Mouse (Mus musculus) limb, embryonic 14.5 days (tissue): ENCODE measurements around the gene Twist2. TPM values are rescaled to one million over a fixed set of nuclear protein-coding genes. Genes with fewer than 3 reads are reported as not detected.

Experiments
- ATAC-seq: fragments of 200-750 bp; cut with Nextera tagmentation; 2 replicates; pipeline ENCODE4 v1.8.0; 2017; ENCODE audit warnings: low read depth, moderate number of reproducible peaks, moderate TSS enrichment; ENCODE audit not compliant: low FRiP score
- DNase-seq: peaks from one replicate; pipeline ENCODE4 v3.0.0-alpha.2; 2015; ENCODE audit warnings: low spot score
- H3K27ac ChIP-seq: fragments of 300-500 bp; sonication (generic); replicated peaks from 2 replicates; pipeline ENCODE4 v1.5.1; 2014; ENCODE audit warnings: low read depth, mild to moderate bottlenecking, low read length, moderate library complexity, mixed read lengths
- H3K27me3 ChIP-seq: fragments of 300-500 bp; sonication (generic); 2 replicates; pipeline ENCODE4 v1.6.1; 2014; ENCODE audit warnings: low read length, mixed read lengths; ENCODE audit not compliant: control insufficient read depth, insufficient read depth
- H3K36me3 ChIP-seq: fragments of 300-500 bp; sonication (generic); 2 replicates; pipeline ENCODE4 v1.6.1; 2014; ENCODE audit warnings: mild to moderate bottlenecking, low read length, moderate library complexity, mixed read lengths; ENCODE audit not compliant: control insufficient read depth, insufficient read depth
- H3K4me1 ChIP-seq: fragments of 300-500 bp; sonication (generic); 2 replicates; pipeline ENCODE4 v1.6.1; 2014; ENCODE audit warnings: antibody characterized with exemption, low read length, mixed read lengths; ENCODE audit not compliant: control insufficient read depth, insufficient read depth
- H3K4me2 ChIP-seq: fragments of 300-500 bp; sonication (generic); replicated peaks from 2 replicates; pipeline ENCODE4 v1.6.1; 2014; ENCODE audit warnings: low read depth, mild to moderate bottlenecking, low read length, moderate library complexity; ENCODE audit not compliant: severe bottlenecking
- H3K4me3 ChIP-seq: fragments of 300-500 bp; sonication (generic); replicated peaks from 2 replicates; pipeline ENCODE4 v1.5.1; 2014; ENCODE audit warnings: low read length
- H3K9ac ChIP-seq: fragments of 300-500 bp; sonication (generic); 2 replicates; pipeline ENCODE4 v1.6.1; 2014; ENCODE audit warnings: mild to moderate bottlenecking, low read depth, low read length, moderate library complexity; ENCODE audit not compliant: severe bottlenecking
- H3K9me3 ChIP-seq: fragments of 300-500 bp; sonication (generic); 2 replicates; pipeline ENCODE4 v1.6.1; 2016; ENCODE audit warnings: low read length; ENCODE audit not compliant: control insufficient read depth
- POLR2A ChIP-seq: fragments of 200-500 bp; IDR thresholded peaks from 2 replicates; pipeline ENCODE4 v1.8.0; 2012; ENCODE audit warnings: inconsistent platforms, mild to moderate bottlenecking, moderate library complexity, borderline replicate concordance; ENCODE audit not compliant: insufficient read depth, insufficient read length; ENCODE audit errors: extremely low read depth
- WGBS: fragments of 180-500 bp; shearing (Covaris S2); extraction: QIAGEN DNeasy Blood & Tissue Kit; methylation state at CpG from one replicate; pipeline ENCODE4 v1.1.7; 2014; 5-methylcytosine and 5-hydroxymethylcytosine counted together
- polyA plus RNA-seq, 2 experiments: library from polyadenylated mRNA; depleted of rRNA in 1 of 2; stranded (reverse) in 1 of 2; unstranded in 1 of 2; fragments of >200 nt; fragmentation: Nextera tagmentation in 1 of 2; extraction: Ambion mirVana in 1 of 2; gene quantifications; 2 replicates each; pipeline versions ENCODE4 v1.2.1 to v1.2.3; 2012 to 2014

The Twist2 gene
- polyA plus RNA-seq, 2 experiments = 81.8 to 240 TPM

DNA sequence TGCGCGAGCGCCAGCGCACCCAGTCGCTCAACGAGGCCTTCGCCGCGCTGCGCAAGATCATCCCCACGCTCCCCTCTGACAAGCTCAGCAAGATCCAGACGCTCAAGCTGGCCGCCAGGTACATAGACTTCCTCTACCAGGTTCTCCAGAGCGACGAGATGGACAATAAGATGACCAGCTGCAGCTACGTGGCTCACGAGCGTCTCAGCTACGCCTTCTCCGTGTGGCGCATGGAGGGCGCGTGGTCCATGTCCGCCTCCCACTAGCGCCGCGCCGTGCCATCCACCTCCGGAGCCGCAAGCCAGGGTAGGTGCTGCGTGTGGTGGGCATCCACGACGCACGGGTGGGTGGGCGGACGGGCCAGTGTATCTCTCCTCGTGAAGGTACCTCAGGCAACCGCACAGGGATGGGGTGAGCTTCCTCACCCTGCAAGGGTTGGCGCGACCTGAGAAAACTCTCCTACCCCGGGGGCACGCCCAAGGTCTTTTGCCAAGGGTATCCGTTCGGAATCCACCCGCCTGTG lies 644 bp downstream of the Twist2 start:
- TF ChIP-seq POLR2A = no peak
- DNase-seq = no peak
- 0 out of 2 replicates have a peak, but pooled peaks have one; percentile 5 for ATAC-seq
- WGBS = 2% methylated on average over 36 of the region's 45 CpGs
- Histone ChIP-seq H3K4me2 (peak overlapping the region; percentile 91), H3K4me1 (peaks cover 35% of the 10 kb centered on the region), H3K9ac (peak overlapping the region; percentile 79), H3K4me3 (peak overlapping the region; percentile 66), H3K27me3 (peaks cover 24% of the 10 kb centered on the region; the same call in 1 of the 2 replicates), H3K9me3 (no peaks in the 10 kb centered on the region), H3K27ac (peak overlapping the region; percentile 89), H3K36me3 (no peaks in the 10 kb centered on the region)

DNA sequence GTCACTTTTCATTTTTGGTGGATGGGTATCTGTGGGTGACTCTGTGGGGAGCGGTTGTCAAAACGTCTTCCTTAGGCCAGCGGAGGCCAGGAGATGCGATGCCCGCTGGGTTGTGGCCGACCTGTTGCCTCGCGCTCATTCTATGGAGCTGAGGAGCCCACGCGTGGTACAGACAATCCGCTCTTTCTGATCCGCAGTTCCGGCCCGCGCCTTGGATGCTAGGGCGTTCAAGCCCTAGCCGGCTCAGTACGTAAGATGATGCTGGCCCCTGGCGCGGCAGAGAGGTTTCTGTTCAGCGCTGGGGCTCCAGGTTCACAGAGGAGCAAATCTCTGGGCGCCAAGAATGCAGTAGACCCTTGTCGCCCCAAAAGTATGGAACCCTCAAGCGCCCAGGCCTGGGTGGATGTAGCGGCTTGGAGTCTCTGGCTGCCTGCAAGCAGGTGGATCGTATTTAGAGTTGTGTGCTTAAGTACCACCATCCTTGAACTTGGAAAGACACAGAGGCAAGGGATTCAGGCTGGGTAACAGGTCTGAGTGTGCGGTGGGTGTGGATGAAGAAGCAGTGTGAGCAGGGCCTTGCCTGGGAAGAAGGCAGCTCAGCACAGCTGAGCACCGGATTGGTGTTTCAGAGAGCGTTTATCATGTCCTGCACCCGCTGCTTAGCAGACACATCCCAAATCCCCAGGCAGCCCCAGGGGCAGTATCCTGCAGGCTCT lies 1.3 kb downstream of the Twist2 start:
- TF ChIP-seq POLR2A = no peak
- Histone ChIP-seq H3K36me3 (no peaks in the 10 kb centered on the region), H3K9ac (peak overlapping the region; percentile 79), H3K27ac (peak overlapping the region; percentile 89), H3K27me3 (peaks cover 24% of the 10 kb centered on the region; the same call in 1 of the 2 replicates), H3K9me3 (no peaks in the 10 kb centered on the region), H3K4me1 (peaks cover 35% of the 10 kb centered on the region), H3K4me3 (peak overlapping the region; percentile 66), H3K4me2 (peak overlapping the region; percentile 91)
- DNase-seq (no peak), ATAC-seq (no peak)
- WGBS = 4% methylated on average over 30 of the region's 30 CpGs

DNA sequence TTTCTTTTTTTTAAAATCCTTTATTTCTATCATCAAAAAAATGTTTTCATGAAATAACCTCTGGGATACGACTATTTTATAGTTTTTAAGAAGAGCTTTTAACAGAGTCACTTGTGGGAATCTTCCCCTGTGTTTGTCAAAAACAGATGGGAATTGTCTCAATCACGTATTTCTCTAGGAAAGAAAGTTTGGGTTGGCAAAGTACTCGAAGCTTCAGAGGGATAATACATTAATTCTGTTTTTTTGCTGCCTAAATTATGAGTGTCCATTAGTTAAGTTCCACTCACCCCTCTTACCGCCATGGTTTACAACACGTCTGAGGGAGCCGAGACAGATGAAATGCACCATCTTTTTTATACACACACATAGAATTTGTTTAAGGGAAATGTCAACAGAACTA lies 2.2 kb downstream of the Twist2 start:
- DNase-seq = no peak
- no peak for TF ChIP-seq POLR2A
- 50% methylated on average over 6 of the region's 6 CpGs for whole genome bisulfite sequencing
- Histone ChIP-seq H3K27ac (no peak overlapping the region), H3K9me3 (no peaks in the 10 kb centered on the region), H3K4me2 (peak overlapping the region; percentile 91), H3K27me3 (peaks cover 24% of the 10 kb centered on the region; the same call in 1 of the 2 replicates), H3K4me1 (peaks cover 35% of the 10 kb centered on the region), H3K9ac (peak overlapping the region; percentile 79), H3K4me3 (peak overlapping the region; percentile 66), H3K36me3 (no peaks in the 10 kb centered on the region)
- ATAC-seq = no peak

DNA sequence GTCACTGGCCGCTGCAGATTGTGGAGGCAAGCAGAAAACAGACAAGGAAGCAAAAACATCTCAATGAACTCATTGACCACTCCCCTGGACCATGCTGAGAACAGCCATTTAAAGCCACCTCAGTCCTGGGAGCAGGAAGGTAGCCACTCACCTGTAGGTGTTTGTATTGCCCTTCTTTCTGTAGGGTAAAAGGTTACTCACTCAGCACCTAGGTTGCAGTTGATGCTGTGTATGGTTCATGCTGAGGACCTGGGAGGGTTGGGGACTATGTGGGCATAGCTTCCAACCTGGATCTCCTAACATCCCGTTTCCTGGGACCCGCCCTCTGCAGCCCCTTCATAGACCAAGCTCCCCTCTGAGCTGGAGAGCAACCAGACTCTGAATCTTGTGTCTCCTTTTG lies 14.8 kb downstream of the Twist2 start:
- no peak for TF ChIP-seq POLR2A
- peaks cover 12% of the 10 kb centered on the region for H3K4me1 ChIP-seq
- no peaks in the 10 kb centered on the region for H3K9me3 ChIP-seq
- H3K27me3 ChIP-seq = no peaks in the 10 kb centered on the region
- H3K4me2 ChIP-seq = no peak overlapping the region
- no peak overlapping the region for H3K4me3 ChIP-seq
- H3K27ac ChIP-seq = no peak overlapping the region
- 75% methylated on average over 3 of the region's 3 CpGs for WGBS
- DNase-seq (no peak), ATAC-seq (no peak)
- H3K36me3 ChIP-seq = no peaks in the 10 kb centered on the region; the same call in 1 of the 2 replicates
- no peak overlapping the region for H3K9ac ChIP-seq

DNA sequence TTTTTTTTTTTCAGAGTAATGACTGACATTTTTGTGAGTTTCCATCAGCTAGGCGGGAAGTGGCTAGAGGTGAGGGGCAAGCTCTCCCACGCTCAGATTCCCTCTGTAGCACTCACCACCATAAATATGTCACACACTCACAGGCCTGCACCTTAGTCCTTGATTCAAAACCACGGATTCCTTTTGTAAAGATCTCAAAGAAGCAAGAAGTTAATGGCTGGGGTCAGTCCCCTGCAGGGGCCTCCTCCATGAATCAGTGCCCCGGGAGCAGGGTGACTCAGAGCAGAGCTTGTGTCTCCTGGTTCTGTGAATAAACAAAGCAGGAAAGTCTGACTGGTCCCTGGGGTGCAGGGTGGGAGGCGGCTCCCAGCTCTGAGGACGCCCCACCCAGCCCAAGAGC lies 15.3 kb downstream of the Twist2 start:
- Histone ChIP-seq H3K27ac (no peak overlapping the region), H3K27me3 (no peaks in the 10 kb centered on the region), H3K9ac (no peak overlapping the region), H3K4me2 (no peak overlapping the region), H3K4me1 (peaks cover 12% of the 10 kb centered on the region), H3K4me3 (no peak overlapping the region), H3K36me3 (no peaks in the 10 kb centered on the region; the same call in 1 of the 2 replicates), H3K9me3 (no peaks in the 10 kb centered on the region)
- 19% methylated on average over 6 of the region's 6 CpGs for WGBS
- ATAC-seq (no peak), DNase-seq (no peak)
- no peak for TF ChIP-seq POLR2A
